Mouse (Mus musculus) embryonic facial prominence, embryonic 14.5 days (tissue): ENCODE results near the gene Gm20388. TPM values are rescaled to one million over a fixed set of nuclear protein-coding genes. Genes with fewer than 3 reads are reported as not detected.

Experiments used
- ATAC-seq: fragments of 200-750 bp; cut with Nextera tagmentation; 2 replicates; pipeline ENCODE4 v1.8.0; 2017; ENCODE audit warnings: low read depth, moderate number of reproducible peaks, moderate TSS enrichment
- DNase-seq: peaks from one replicate; pipeline ENCODE4 v3.0.0-alpha.2; 2015; ENCODE audit warnings: low spot score
- H3K27ac ChIP-seq: fragments of 300-500 bp; sonication (generic); replicated peaks from 2 replicates; pipeline ENCODE4 v1.5.1; 2014; ENCODE audit warnings: low read depth, mild to moderate bottlenecking, low read length, moderate library complexity
- H3K27me3 ChIP-seq: fragments of 300-500 bp; sonication (generic); replicated peaks from 2 replicates; pipeline ENCODE4 v1.6.1; 2014; ENCODE audit warnings: low read length; ENCODE audit not compliant: control insufficient read depth, insufficient read depth
- H3K36me3 ChIP-seq: fragments of 300-500 bp; sonication (generic); 2 replicates; pipeline ENCODE4 v1.6.1; 2014; ENCODE audit warnings: low read length, mixed read lengths; ENCODE audit not compliant: control insufficient read depth, insufficient read depth
- H3K4me1 ChIP-seq: fragments of 300-500 bp; sonication (generic); 2 replicates; pipeline ENCODE4 v1.6.1; 2014; ENCODE audit warnings: antibody characterized with exemption, low read length; ENCODE audit not compliant: control insufficient read depth, insufficient read depth
- H3K4me2 ChIP-seq: fragments of 300-500 bp; sonication (generic); 2 replicates; pipeline ENCODE4 v1.6.1; 2014; ENCODE audit warnings: low read depth, mild to moderate bottlenecking, low read length, moderate library complexity, mixed read lengths
- H3K4me3 ChIP-seq: fragments of 300-500 bp; sonication (generic); 2 replicates; pipeline ENCODE4 v1.5.1; 2014; ENCODE audit warnings: low read depth, mild to moderate bottlenecking, low read length
- H3K9ac ChIP-seq: fragments of 300-500 bp; sonication (generic); 2 replicates; pipeline ENCODE4 v1.6.1; 2014; ENCODE audit warnings: low read depth, mild to moderate bottlenecking, low read length, moderate library complexity, mixed read lengths
- H3K9me3 ChIP-seq: fragments of 300-500 bp; sonication (generic); 2 replicates; pipeline ENCODE4 v1.6.1; 2016; ENCODE audit warnings: low read length; ENCODE audit not compliant: control insufficient read depth
- WGBS: fragments of 180-500 bp; shearing (Covaris S2); extraction: QIAGEN DNeasy Blood & Tissue Kit; methylation state at CpG from one replicate; pipeline ENCODE4 v1.1.7; 2014; 5-methylcytosine and 5-hydroxymethylcytosine counted together
- polyA plus RNA-seq: library from polyadenylated mRNA; unstranded; fragments of >200 nt; fragmentation: Nextera tagmentation; extraction: Ambion mirVana; gene quantifications from 2 replicates; pipeline ENCODE4 v1.2.1, GENCODE M21; 2014

The Gm20388 gene
- polyA plus RNA-seq, 1 experiment from 2014 or later, result not detected

DNA sequence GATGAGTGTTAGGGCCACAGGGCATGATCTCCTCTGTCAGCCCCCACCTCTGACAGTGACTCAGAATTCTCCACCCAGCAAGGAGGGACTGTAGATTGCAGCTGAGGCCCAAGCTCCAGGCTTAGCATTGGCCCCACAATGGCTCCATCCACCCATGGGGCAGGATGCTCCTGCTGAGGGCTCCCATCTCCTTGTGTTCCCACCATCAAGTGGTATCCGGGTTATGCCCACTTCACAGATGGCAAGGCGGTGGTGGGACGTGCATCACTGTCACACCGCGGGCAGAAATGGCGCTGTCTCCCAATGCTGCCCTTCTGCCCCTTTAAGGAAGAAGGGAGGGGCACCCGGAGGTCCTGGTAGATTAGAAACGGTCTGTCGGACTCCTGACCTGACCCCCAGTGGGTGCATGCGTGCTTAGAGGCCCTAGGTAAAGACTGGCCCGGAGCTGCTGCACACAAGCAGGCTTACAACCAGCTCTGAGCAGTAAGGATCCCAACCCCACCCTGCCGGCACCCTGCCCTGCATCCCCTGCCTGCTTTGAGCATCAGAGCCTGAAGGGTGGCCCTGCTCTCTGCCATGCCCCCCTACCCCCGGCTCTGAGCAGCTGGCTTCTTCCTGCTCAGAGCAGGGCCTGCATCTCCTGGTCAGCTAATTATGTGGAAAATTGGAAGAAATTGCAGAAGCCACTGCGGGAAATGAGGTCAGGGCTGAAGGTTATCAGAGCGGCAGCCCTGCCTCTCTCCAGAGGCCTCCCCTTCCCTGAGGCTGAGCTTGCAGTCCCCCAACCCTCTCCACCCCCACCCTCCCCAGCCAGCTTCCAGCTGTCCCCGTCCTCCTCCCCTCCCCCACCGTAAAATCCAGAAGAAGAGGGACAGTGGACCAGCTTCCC is 384.6 kb downstream of the Gm20388 start:
- Histone ChIP-seq H3K4me2 (no peak overlapping the region), H3K36me3 (no peaks in the 10 kb centered on the region), H3K4me3 (no peak overlapping the region), H3K9me3 (no peaks in the 10 kb centered on the region), H3K27ac (peak overlapping the region; percentile 15; the same call in 1 of the 2 replicates), H3K4me1 (peaks cover 71% of the 10 kb centered on the region), H3K9ac (0 out of 2 replicates have a peak overlapping the region, but pooled peaks have one; percentile 5), H3K27me3 (no peaks in the 10 kb centered on the region)
- ATAC-seq (peak; percentile 32; the same call in 1 of the 2 replicates), DNase-seq (peak; percentile 70)
- 22% methylated on average over 13 of the region's 17 CpGs for WGBS

DNA sequence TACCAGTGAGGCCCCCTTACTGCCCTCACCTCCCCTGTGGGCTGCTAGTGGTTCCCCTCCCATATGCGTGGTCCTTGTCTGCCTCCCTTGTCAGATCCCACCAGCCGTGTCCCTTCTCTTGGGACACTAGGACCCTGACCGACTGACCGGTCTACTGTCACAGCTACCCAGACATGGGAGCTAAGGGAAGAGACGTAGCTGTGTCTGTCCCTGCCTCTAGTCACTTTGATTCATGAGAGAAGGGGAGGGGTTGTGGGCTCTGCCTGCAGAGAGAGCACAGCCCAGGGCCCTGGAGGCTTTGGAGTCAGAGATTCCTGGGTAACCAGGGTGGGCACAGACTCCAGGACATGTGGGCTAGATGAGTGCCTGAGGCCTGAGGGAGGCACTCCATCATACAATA is 386.4 kb downstream of the Gm20388 start:
- WGBS, result 45% methylated on average over 5 of the region's 5 CpGs
- Histone ChIP-seq H3K27me3 (no peaks in the 10 kb centered on the region), H3K9me3 (no peaks in the 10 kb centered on the region), H3K4me1 (peaks cover 69% of the 10 kb centered on the region), H3K4me3 (no peak overlapping the region), H3K9ac (no peak overlapping the region), H3K4me2 (no peak overlapping the region), H3K27ac (no peak overlapping the region), H3K36me3 (no peaks in the 10 kb centered on the region)
- ATAC-seq, result no peak
- DNase-seq, result no peak

DNA sequence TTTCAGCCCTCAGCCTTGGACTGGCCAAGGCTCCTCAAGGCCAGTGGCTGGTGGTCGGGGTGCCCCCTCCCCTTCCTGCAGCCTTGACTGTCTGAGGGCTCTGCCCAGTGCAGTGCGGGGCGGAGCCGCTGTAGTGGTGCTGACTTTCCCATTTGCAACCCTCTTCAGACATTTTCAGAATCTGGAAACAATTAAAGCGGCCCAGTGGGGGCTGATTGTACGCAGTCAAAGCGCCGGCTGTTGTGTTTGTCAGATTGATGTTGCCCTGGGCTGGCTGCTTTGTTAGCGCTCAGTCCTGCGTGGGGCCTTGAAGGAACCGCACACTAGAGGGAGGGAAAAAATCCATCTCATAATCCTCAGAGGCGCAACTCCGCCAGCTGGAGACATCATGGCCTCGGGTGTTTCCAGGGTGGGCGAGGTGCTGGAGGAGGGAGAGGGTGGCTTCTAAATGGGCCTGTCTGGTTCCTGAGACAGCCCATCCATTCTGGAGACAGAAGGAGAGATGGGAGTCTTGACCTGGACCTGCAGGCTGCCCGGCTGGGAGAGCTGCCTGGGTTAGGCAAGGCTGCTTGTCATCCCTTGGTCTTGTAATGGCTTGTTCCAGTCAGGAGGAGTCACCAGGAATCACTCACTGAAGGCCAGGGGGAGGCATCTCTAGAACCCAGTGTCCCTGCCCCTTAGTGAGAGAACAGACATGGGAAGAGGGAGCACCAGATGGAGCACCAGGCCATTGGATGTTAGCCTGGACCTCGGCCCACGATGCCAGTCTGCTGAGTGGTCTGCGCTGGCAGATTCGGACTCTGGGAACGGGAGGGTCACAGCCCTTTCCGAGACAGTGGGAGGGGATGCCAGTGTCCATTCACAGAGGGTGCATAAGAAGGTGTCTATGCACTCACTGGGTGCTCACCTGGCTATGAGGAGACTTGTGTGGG is 388.2 kb downstream of the Gm20388 start:
- peak overlapping the region; percentile 54; the same call in 1 of the 2 replicates for H3K9ac ChIP-seq
- H3K9me3 ChIP-seq, result no peaks in the 10 kb centered on the region
- H3K4me3 ChIP-seq, result no peak overlapping the region
- peaks cover 66% of the 10 kb centered on the region for H3K4me1 ChIP-seq
- no peaks in the 10 kb centered on the region for H3K27me3 ChIP-seq
- peak overlapping the region; percentile 90 for H3K27ac ChIP-seq
- ATAC-seq (peak; percentile 68), DNase-seq (peak; percentile 91)
- peak overlapping the region; percentile 27 for H3K4me2 ChIP-seq
- WGBS, result 37% methylated on average over 22 of the region's 22 CpGs
- no peaks in the 10 kb centered on the region for H3K36me3 ChIP-seq

DNA sequence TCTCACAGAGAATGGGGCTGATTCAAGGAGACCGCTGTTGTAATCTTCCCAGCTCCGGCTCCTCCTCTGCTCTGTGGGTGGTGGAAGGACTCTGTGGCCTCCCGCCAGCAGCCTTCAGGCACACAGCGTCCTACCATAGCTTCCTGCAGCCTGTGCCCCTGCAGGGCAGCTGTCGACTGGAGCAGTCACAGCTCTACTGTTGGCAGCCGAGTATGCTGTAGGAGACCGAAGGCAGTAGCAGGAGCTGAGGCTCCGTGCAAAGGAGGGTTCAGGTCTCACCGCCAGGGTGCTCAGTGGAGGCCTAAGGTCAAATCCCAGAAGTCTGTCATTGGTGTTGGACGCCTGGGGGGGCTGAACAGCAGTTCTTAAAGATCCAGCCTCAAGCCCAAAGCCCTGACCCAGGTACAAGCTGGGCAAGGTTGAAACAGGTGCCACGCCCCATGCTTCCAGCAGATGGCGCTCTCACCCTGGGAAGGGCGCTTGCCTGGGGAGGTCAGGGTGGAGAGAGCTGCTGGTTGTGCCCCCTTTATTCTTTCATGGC is 390.0 kb downstream of the Gm20388 start:
- Histone ChIP-seq H3K4me1 (peaks cover 63% of the 10 kb centered on the region), H3K36me3 (no peaks in the 10 kb centered on the region), H3K9ac (peak overlapping the region; percentile 14; the same call in 1 of the 2 replicates), H3K27ac (peak overlapping the region; percentile 39; the same call in 1 of the 2 replicates), H3K27me3 (no peaks in the 10 kb centered on the region), H3K4me2 (no peak overlapping the region), H3K9me3 (no peaks in the 10 kb centered on the region), H3K4me3 (no peak overlapping the region)
- 7% methylated on average over 13 of the region's 13 CpGs for WGBS
- peak; percentile 48 for ATAC-seq
- peak; percentile 81 for DNase-seq

DNA sequence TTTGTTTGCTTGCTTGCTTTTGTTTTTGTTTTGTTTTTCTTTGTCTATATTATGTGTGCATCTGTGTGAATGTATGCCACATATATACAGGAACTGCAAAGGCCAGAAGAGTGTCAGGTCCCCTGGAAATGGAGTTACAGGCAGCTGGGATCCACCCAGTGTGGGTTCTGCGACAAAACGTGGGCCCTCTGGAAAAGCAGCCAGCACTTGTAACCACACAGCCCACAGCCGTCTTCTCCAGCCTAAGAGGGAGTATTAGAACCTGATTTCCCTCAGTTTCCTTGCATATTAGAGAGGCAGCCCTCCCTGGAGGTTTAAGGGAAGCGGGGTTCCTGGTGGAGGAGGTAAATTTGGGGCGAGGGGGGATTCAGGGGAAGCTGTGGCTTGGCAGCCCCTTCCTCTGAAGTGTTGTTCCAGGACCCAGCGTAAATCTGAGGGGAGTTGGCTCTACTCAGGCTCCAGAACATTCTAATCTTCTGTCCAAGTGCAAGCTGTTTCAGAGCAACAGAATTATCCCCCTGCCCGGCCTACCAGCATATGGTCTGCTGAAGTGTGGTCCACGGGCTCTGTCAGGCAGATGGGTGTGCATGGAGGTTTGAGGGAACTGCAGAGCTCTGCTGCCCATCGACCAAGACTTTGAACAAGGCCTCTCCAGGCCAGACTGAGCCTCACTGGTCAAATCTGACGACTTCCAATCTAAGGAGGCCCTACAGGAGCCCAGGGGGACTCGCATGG is 392.5 kb downstream of the Gm20388 start:
- Histone ChIP-seq H3K36me3 (no peaks in the 10 kb centered on the region), H3K9ac (peak overlapping the region; percentile 25; the same call in 1 of the 2 replicates), H3K4me2 (no peak overlapping the region), H3K9me3 (no peaks in the 10 kb centered on the region), H3K4me1 (peaks cover 54% of the 10 kb centered on the region), H3K27me3 (no peaks in the 10 kb centered on the region), H3K27ac (peak overlapping the region; percentile 77), H3K4me3 (no peak overlapping the region)
- no peak for ATAC-seq
- 46% methylated on average over 11 of the region's 11 CpGs for WGBS
- no peak for DNase-seq

DNA sequence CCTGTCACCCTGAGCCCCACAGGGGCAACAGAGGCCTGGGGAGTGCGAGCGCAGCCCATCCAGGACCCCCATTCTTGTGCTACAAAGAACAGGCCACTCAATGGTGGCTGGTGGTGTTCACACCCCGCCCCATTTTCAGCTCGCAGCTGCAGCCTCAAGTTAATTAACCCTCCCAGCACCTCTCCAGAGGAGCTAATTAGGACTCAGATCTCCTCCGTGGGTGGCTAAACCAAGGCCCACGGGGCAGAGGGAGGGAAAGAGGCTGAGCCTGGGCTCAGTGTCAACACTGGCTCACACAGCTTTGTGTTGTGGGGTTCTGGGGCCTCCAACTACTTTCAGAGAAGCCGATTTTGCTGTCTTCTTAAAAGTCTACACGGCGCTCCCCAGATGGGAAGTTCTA is 393.5 kb downstream of the Gm20388 start:
- 31% methylated on average over 9 of the region's 9 CpGs for WGBS
- Histone ChIP-seq H3K27ac (peak overlapping the region; percentile 77), H3K9ac (peak overlapping the region; percentile 43; the same call in 1 of the 2 replicates), H3K27me3 (no peaks in the 10 kb centered on the region), H3K4me2 (no peak overlapping the region; the same call in 1 of the 2 replicates), H3K9me3 (no peaks in the 10 kb centered on the region), H3K4me3 (no peak overlapping the region), H3K4me1 (peaks cover 54% of the 10 kb centered on the region), H3K36me3 (no peaks in the 10 kb centered on the region)
- ATAC-seq (0 out of 2 replicates have a peak, but pooled peaks have one; percentile 6), DNase-seq (peak; percentile 73)

DNA sequence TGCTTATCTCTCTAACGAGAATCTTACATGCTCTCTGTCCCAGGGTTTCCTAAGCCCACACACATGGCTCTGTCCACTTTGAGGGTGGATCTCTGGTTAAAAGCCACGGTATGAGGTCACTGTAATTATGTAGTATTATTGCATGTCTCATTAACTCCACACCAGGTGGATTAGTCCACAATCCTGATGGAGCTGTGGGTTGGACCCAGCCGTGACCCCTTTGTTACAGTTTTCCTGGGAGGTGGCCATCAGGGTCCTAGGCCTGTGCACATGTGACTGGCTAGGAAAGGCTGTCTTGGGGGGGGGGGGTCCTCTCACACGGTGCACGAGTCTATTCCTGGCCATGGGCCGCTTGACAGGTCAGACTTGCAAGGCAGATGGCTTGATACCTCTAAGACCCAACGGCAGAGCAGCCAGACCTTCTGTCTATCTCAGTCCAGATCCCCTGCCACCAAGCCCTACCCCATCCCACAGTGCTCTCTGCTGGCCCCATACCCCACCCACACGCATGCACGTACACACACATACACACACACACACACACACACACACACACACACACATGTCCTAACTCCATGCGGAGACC is 395.3 kb downstream of the Gm20388 start:
- DNase-seq, result no peak
- 78% methylated on average over 8 of the region's 10 CpGs for WGBS
- Histone ChIP-seq H3K4me1 (peaks cover 48% of the 10 kb centered on the region), H3K4me3 (no peak overlapping the region), H3K36me3 (no peaks in the 10 kb centered on the region), H3K27me3 (no peaks in the 10 kb centered on the region), H3K4me2 (no peak overlapping the region), H3K9me3 (no peaks in the 10 kb centered on the region), H3K27ac (no peak overlapping the region), H3K9ac (no peak overlapping the region)
- ATAC-seq, result no peak
